9 mouse cellular contexts compared by ENCODE assay signal in genomic region chr5:124482436-124482965, GRCm38 (mm10). TPM values are rescaled to one million over a fixed set of nuclear protein-coding genes. Genes with fewer than 3 reads are reported as not detected.
A peak's percentile ranks its signal among the peaks of the same experiment; 100 is the strongest.
DNase-seq lines count a peak whose midpoint lies in the region; ATAC-seq and TF ChIP-seq lines count a peak whose summit lies in the region.
"Had no signal": no experiment of that assay in that cellular context is flagged by ENCODE, and none has a peak within 500 bp of the region (broad histone marks: within the 10 kb centered on the region; RNA-seq: fewer than 3 reads in every experiment).

No protein-coding gene starts in this region.

- TF ChIP-seq CTCF in E14TG2a.4 (conservative IDR thresholded peaks at IDR 0.05; ENCODE audit: low read length): no peak

- ATAC-seq in hindbrain, embryonic 14.5 days (ENCODE audit: low FRiP score): no peak
- ATAC-seq in liver, embryonic 15.5 days (ENCODE audit: insufficient read depth): no peak
- no peak for ATAC-seq in stomach, embryonic 15.5 days (ENCODE audit: insufficient read depth, low FRiP score, low read depth)

- H3K36me3 ChIP-seq in E14TG2a.4 (ENCODE audit: insufficient read depth, low read length): peaks cover 13% of the 10 kb centered on the region
- H3K36me3 ChIP-seq in erythroblast, embryonic 14.5 days (ENCODE audit: control insufficient read depth): peaks cover 22% of the 10 kb centered on the region
- H3K36me3 ChIP-seq in hindbrain, embryonic 14.5 days (replicated peaks; ENCODE audit: control insufficient read depth, insufficient read depth): no peaks in the 10 kb centered on the region
- H3K36me3 ChIP-seq in liver, embryonic 15.5 days (replicated peaks): no peaks in the 10 kb centered on the region
- no peaks in the 10 kb centered on the region for H3K36me3 ChIP-seq in stomach, embryonic 15.5 days

- H3K4me3 ChIP-seq in E14TG2a.4 (replicated peaks; ENCODE audit: low read length): peak overlapping the region; percentile 84
- H3K4me3 ChIP-seq in erythroblast, embryonic 14.5 days (replicated peaks): peak overlapping the region; percentile 70
- H3K4me3 ChIP-seq in hindbrain, embryonic 14.5 days (replicated peaks; ENCODE audit: low read length): peak overlapping the region; percentile 73
- peak overlapping the region; percentile 79 for H3K4me3 ChIP-seq in liver, embryonic 15.5 days (replicated peaks)
- H3K4me3 ChIP-seq in stomach, embryonic 15.5 days (replicated peaks): peak overlapping the region; percentile 60

- no peaks in the 10 kb centered on the region for H3K27me3 ChIP-seq in E14TG2a.4 (ENCODE audit: insufficient read depth, low read length)
- no peaks in the 10 kb centered on the region for H3K27me3 ChIP-seq in erythroblast, embryonic 14.5 days (ENCODE audit: control insufficient read depth)
- no peaks in the 10 kb centered on the region for H3K27me3 ChIP-seq in hindbrain, embryonic 14.5 days (ENCODE audit: control insufficient read depth, insufficient read depth, low read length)
- H3K27me3 ChIP-seq in liver, embryonic 15.5 days: no peaks in the 10 kb centered on the region
- no peaks in the 10 kb centered on the region for H3K27me3 ChIP-seq in stomach, embryonic 15.5 days (replicated peaks)
- H3K27me3 ChIP-seq: Patski had no signal

- H3K9me3 ChIP-seq in E14TG2a.4 (ENCODE audit: low read length): no peaks in the 10 kb centered on the region
- H3K9me3 ChIP-seq in erythroblast, embryonic 14.5 days (ENCODE audit: control insufficient read depth, low read length): no peaks in the 10 kb centered on the region
- no peaks in the 10 kb centered on the region for H3K9me3 ChIP-seq in hindbrain, embryonic 14.5 days (ENCODE audit: control insufficient read depth, low read length)
- no peaks in the 10 kb centered on the region for H3K9me3 ChIP-seq in liver, embryonic 15.5 days (replicated peaks)
- H3K9me3 ChIP-seq in stomach, embryonic 15.5 days: no peaks in the 10 kb centered on the region

- 8% methylated on average over 13 of the region's 13 CpGs for WGBS in hindbrain, embryonic 14.5 days
- WGBS in liver, embryonic 15.5 days (ENCODE audit: insufficient replicate concordance): 6% methylated on average over 13 of the region's 13 CpGs
- WGBS in stomach, embryonic 15.5 days: 4% methylated on average over 13 of the region's 13 CpGs

- peak overlapping the region; percentile 74 for H3K4me2 ChIP-seq in hindbrain, embryonic 14.5 days (replicated peaks)
- peak overlapping the region; percentile 79 for H3K4me2 ChIP-seq in liver, embryonic 15.5 days
- H3K4me2 ChIP-seq in stomach, embryonic 15.5 days: peak overlapping the region; percentile 72

- peak; percentile 36 to 48 for DNase-seq in frontal cortex, postnatal 36 days (ENCODE audit: low spot score in 2 of 2)
- DNase-seq in frontal cortex, postnatal 14 days (ENCODE audit: low spot score in 2 of 2): no peak
- no peak for DNase-seq in hindbrain, embryonic 14.5 days (ENCODE audit: low spot score)
- DNase-seq in layer of hippocampus, adult 11-12 months (ENCODE audit: low spot score): no peak

- peak overlapping the region; percentile 99 for H3K27ac ChIP-seq in hindbrain, embryonic 14.5 days
- peak overlapping the region; percentile 97 for H3K27ac ChIP-seq in liver, embryonic 15.5 days (replicated peaks)
- H3K27ac ChIP-seq in stomach, embryonic 15.5 days: peak overlapping the region; percentile 100

- peaks cover 42% of the 10 kb centered on the region for H3K4me1 ChIP-seq in E14TG2a.4 (replicated peaks; ENCODE audit: low read depth, low read length)
- H3K4me1 ChIP-seq in erythroblast, embryonic 14.5 days (ENCODE audit: control insufficient read depth): peaks cover 42% of the 10 kb centered on the region
- H3K4me1 ChIP-seq in hindbrain, embryonic 14.5 days (replicated peaks; ENCODE audit: control insufficient read depth, insufficient read depth, low read length): peaks cover 22% of the 10 kb centered on the region
- H3K4me1 ChIP-seq in liver, embryonic 15.5 days (replicated peaks): peaks cover 52% of the 10 kb centered on the region
- H3K4me1 ChIP-seq in stomach, embryonic 15.5 days: peaks cover 7% of the 10 kb centered on the region; the same call in 1 of the 2 replicates

- peak overlapping the region; percentile 91 for H3K9ac ChIP-seq in hindbrain, embryonic 14.5 days
- peak overlapping the region; percentile 83 for H3K9ac ChIP-seq in liver, embryonic 15.5 days
- peak overlapping the region; percentile 53 for H3K9ac ChIP-seq in stomach, embryonic 15.5 days

RNA-seq across cellular contexts. Expression of gene Snrnp35, which starts 0.4 kb away (rescaled TPM):
- 2.7 and 3.2 TPM in 2 replicates for polyA plus RNA-seq in erythroblast, embryonic 14.5 days (2012)
- 8.5 and 9.0 TPM in 2 replicates for polyA plus RNA-seq in hindbrain, embryonic 14.5 days (2014; fragmentation: Nextera tagmentation; extraction: Ambion mirVana)
- polyA plus RNA-seq in liver, embryonic 15.5 days (2015; fragmentation: Nextera tagmentation; extraction: Ambion mirVana): 10.5 and 10.8 TPM in 2 replicates
- polyA plus RNA-seq in stomach, embryonic 15.5 days (2015; fragmentation: Nextera tagmentation; extraction: Ambion mirVana): 22.5 and 25.0 TPM in 2 replicates

RNA-seq across cellular contexts. Expression of gene Rilpl2, which starts 4.3 kb away (rescaled TPM):
- 0.32 and 0.34 TPM in 2 replicates for polyA plus RNA-seq in erythroblast, embryonic 14.5 days (2012)
- polyA plus RNA-seq in hindbrain, embryonic 14.5 days (2014; fragmentation: Nextera tagmentation; extraction: Ambion mirVana): 28.5 and 29.7 TPM in 2 replicates
- polyA plus RNA-seq in liver, embryonic 15.5 days (2015; fragmentation: Nextera tagmentation; extraction: Ambion mirVana): 8.9 and 9.5 TPM in 2 replicates
- 31.5 and 32.0 TPM in 2 replicates for polyA plus RNA-seq in stomach, embryonic 15.5 days (2015; fragmentation: Nextera tagmentation; extraction: Ambion mirVana)

RNA-seq across cellular contexts. Expression of gene Kmt5a, which starts 42.8 kb away (rescaled TPM):
- 34.4 and 36.1 TPM in 2 replicates for polyA plus RNA-seq in erythroblast, embryonic 14.5 days (2012)
- 23.1 and 23.2 TPM in 2 replicates for polyA plus RNA-seq in hindbrain, embryonic 14.5 days (2014; fragmentation: Nextera tagmentation; extraction: Ambion mirVana)
- polyA plus RNA-seq in liver, embryonic 15.5 days (2015; fragmentation: Nextera tagmentation; extraction: Ambion mirVana): 60.1 and 67.9 TPM in 2 replicates
- polyA plus RNA-seq in stomach, embryonic 15.5 days (2015; fragmentation: Nextera tagmentation; extraction: Ambion mirVana): 92.6 and 104 TPM in 2 replicates

RNA-seq across cellular contexts. Expression of gene Rilpl1, which starts 48.7 kb away (rescaled TPM):
- polyA plus RNA-seq in erythroblast, embryonic 14.5 days (2012): 0.02 and 0.06 TPM in 2 replicates
- polyA plus RNA-seq in hindbrain, embryonic 14.5 days (2014; fragmentation: Nextera tagmentation; extraction: Ambion mirVana): 13.2 and 15.2 TPM in 2 replicates
- polyA plus RNA-seq in liver, embryonic 15.5 days (2015; fragmentation: Nextera tagmentation; extraction: Ambion mirVana): 1.9 and 2.1 TPM in 2 replicates
- polyA plus RNA-seq in stomach, embryonic 15.5 days (2015; fragmentation: Nextera tagmentation; extraction: Ambion mirVana): 15.1 and 15.2 TPM in 2 replicates

RNA-seq across cellular contexts. Expression of gene Sbno1, which starts 56.7 kb away (rescaled TPM):
- 0.28 and 0.32 TPM in 2 replicates for polyA plus RNA-seq in erythroblast, embryonic 14.5 days (2012)
- 87.6 and 89.3 TPM in 2 replicates for polyA plus RNA-seq in hindbrain, embryonic 14.5 days (2014; fragmentation: Nextera tagmentation; extraction: Ambion mirVana)
- polyA plus RNA-seq in liver, embryonic 15.5 days (2015; fragmentation: Nextera tagmentation; extraction: Ambion mirVana): 35.0 and 35.3 TPM in 2 replicates
- 77.3 and 81.5 TPM in 2 replicates for polyA plus RNA-seq in stomach, embryonic 15.5 days (2015; fragmentation: Nextera tagmentation; extraction: Ambion mirVana)

Comparison
In these comparisons a context has a peak if more than half of its experiments do, and no peak if none do; other contexts are left out.
1. DNase-seq: peak in frontal cortex, postnatal 36 days (2 of 2); none in frontal cortex, postnatal 14 days (0 of 2), hindbrain, embryonic 14.5 days (single experiment) and layer of hippocampus, adult 11-12 months (single experiment).
2. Peak in every context shown above with its lines, with median percentiles within 50 percentile points of each other: H3K4me3 ChIP-seq, H3K27ac ChIP-seq, H3K4me2 ChIP-seq and H3K9ac ChIP-seq.